Mouse (Mus musculus) forebrain, embryonic 14.5 days (tissue): Measurements from ENCODE around the gene Mrgprd. TPM values are rescaled to one million over a fixed set of nuclear protein-coding genes. Genes with fewer than 3 reads are reported as not detected.
A peak's percentile ranks its signal among the peaks of the same experiment; 100 is the strongest.

Experiments
- ATAC-seq: fragments of 200-750 bp; cut with Nextera tagmentation; 2 replicates; pipeline ENCODE4 v1.8.0; 2017; ENCODE audit warnings: mild to moderate bottlenecking, moderate library complexity
- DNase-seq: peaks from one replicate; pipeline ENCODE4 v3.0.0-alpha.2; 2015; ENCODE audit warnings: low spot score
- H3K27ac ChIP-seq: fragments of 300-500 bp; sonication (generic); 2 replicates; pipeline ENCODE4 v1.5.1; 2014; ENCODE audit warnings: low read depth, mild to moderate bottlenecking, control low read depth, low read length, moderate library complexity
- H3K27me3 ChIP-seq: fragments of 300-500 bp; sonication (generic); replicated peaks from 2 replicates; pipeline ENCODE4 v1.6.1; 2014; ENCODE audit warnings: low read length, control low read depth, mixed read lengths; ENCODE audit not compliant: control insufficient read depth, insufficient read depth
- H3K36me3 ChIP-seq: fragments of 300-500 bp; sonication (generic); 2 replicates; pipeline ENCODE4 v1.6.1; 2014; ENCODE audit warnings: low read length, control low read depth; ENCODE audit not compliant: control insufficient read depth, insufficient read depth
- H3K4me1 ChIP-seq: fragments of 300-500 bp; sonication (generic); 2 replicates; pipeline ENCODE4 v1.6.1; 2014; ENCODE audit warnings: antibody characterized with exemption, low read length, control low read depth; ENCODE audit not compliant: control insufficient read depth, insufficient read depth
- H3K4me2 ChIP-seq: fragments of 300-500 bp; sonication (generic); 2 replicates; pipeline ENCODE4 v1.6.1; 2014; ENCODE audit warnings: mild to moderate bottlenecking, control low read depth, low read length
- H3K4me3 ChIP-seq: fragments of 300-500 bp; sonication (generic); 2 replicates; pipeline ENCODE4 v1.5.1; 2014; ENCODE audit warnings: low read depth, low read length, control low read depth
- H3K9ac ChIP-seq: fragments of 300-500 bp; sonication (generic); 2 replicates; pipeline ENCODE4 v1.6.1; 2014; ENCODE audit warnings: mild to moderate bottlenecking, low read length, control low read depth, moderate library complexity
- H3K9me3 ChIP-seq: fragments of 300-500 bp; sonication (generic); replicated peaks from 2 replicates; pipeline ENCODE4 v1.6.1; 2016; ENCODE audit warnings: low read length, control low read depth, mixed read lengths; ENCODE audit not compliant: control insufficient read depth
- WGBS: fragments of 180-500 bp; shearing (Covaris S2); extraction: QIAGEN DNeasy Blood & Tissue Kit; methylation state at CpG from one replicate; pipeline ENCODE4 v1.1.7; 2014; 5-methylcytosine and 5-hydroxymethylcytosine counted together
- polyA plus RNA-seq: library from polyadenylated mRNA; unstranded; fragments of >200 nt; fragmentation: Nextera tagmentation; extraction: Ambion mirVana; gene quantifications from 2 replicates; pipeline ENCODE4 v1.2.1, GENCODE M21; 2014

Gene Mrgprd
- polyA plus RNA-seq, 1 experiment from 2014 or later = not detected

- ATAC-seq = no peak
- Histone ChIP-seq H3K36me3 (no peaks in the 10 kb centered on the region), H3K4me3 (no peak within 1 kb of the TSS), H3K4me1 (no peaks in the 10 kb centered on the region), H3K9ac (no peak within 1 kb of the TSS), H3K4me2 (no peak within 1 kb of the TSS), H3K27ac (no peak within 1 kb of the TSS), H3K27me3 (no peaks in the 10 kb centered on the region), H3K9me3 (no peaks in the 10 kb centered on the region)
- DNase-seq = no peak
- 37% methylated on average over 13 of the region's 13 CpGs for WGBS
Measured at GRCm38 (mm10) chr7:145300321-145301007, 14.2 kb upstream of the Mrgprd start, which contains the start of gene Mrgprf. Gene Mrgprf, plus strand, starts transcription at chr7:145300828.

GRCm38 (mm10) chr7:145301008-145301340 is 13.7 kb upstream of the Mrgprd start:
- no peaks in the 10 kb centered on the region for H3K36me3 ChIP-seq
- H3K9me3 ChIP-seq = no peaks in the 10 kb centered on the region
- DNase-seq (no peak), ATAC-seq (no peak)
- H3K27ac ChIP-seq = no peak overlapping the region
- H3K4me1 ChIP-seq = no peaks in the 10 kb centered on the region
- no peak overlapping the region for H3K9ac ChIP-seq
- no peaks in the 10 kb centered on the region for H3K27me3 ChIP-seq
- no peak overlapping the region for H3K4me3 ChIP-seq
- H3K4me2 ChIP-seq = no peak overlapping the region

GRCm38 (mm10) chr7:145301341-145302005 is 13.2 kb upstream of the Mrgprd start:
- Histone ChIP-seq H3K27ac (no peak overlapping the region), H3K9ac (no peak overlapping the region), H3K36me3 (no peaks in the 10 kb centered on the region), H3K4me3 (no peak overlapping the region), H3K27me3 (no peaks in the 10 kb centered on the region), H3K4me2 (no peak overlapping the region), H3K9me3 (no peaks in the 10 kb centered on the region), H3K4me1 (no peaks in the 10 kb centered on the region)
- ATAC-seq (no peak), DNase-seq (no peak)
- WGBS = 91% methylated on average over 6 of the region's 6 CpGs

- DNase-seq (peak; percentile 65), ATAC-seq (peak; percentile 88)
- H3K9ac ChIP-seq = peak overlapping the region; percentile 18
- H3K27me3 ChIP-seq = no peaks in the 10 kb centered on the region
- peak overlapping the region; percentile 1; the same call in 1 of the 2 replicates for H3K4me3 ChIP-seq
- no peaks in the 10 kb centered on the region for H3K9me3 ChIP-seq
- peak overlapping the region; percentile 44 for H3K4me2 ChIP-seq
- H3K27ac ChIP-seq = no peak overlapping the region
- H3K4me1 ChIP-seq = no peaks in the 10 kb centered on the region
- 7% methylated on average over 20 of the region's 20 CpGs for WGBS
- no peaks in the 10 kb centered on the region for H3K36me3 ChIP-seq
Measured at GRCm38 (mm10) chr7:145302488-145303285, 11.9 kb upstream of the Mrgprd start.

- WGBS = 87% methylated on average over 2 of the region's 2 CpGs
- Histone ChIP-seq H3K36me3 (no peaks in the 10 kb centered on the region), H3K4me1 (no peaks in the 10 kb centered on the region), H3K9ac (no peak overlapping the region), H3K4me2 (no peak overlapping the region), H3K4me3 (no peak overlapping the region), H3K9me3 (no peaks in the 10 kb centered on the region), H3K27me3 (no peaks in the 10 kb centered on the region), H3K27ac (no peak overlapping the region)
- ATAC-seq (no peak), DNase-seq (no peak)
Measured at GRCm38 (mm10) chr7:145304153-145304552, 10.5 kb upstream of the Mrgprd start.

- H3K4me3 ChIP-seq = no peak overlapping the region
- no peak overlapping the region for H3K4me2 ChIP-seq
- H3K9me3 ChIP-seq = no peaks in the 10 kb centered on the region
- H3K4me1 ChIP-seq = no peaks in the 10 kb centered on the region
- no peaks in the 10 kb centered on the region for H3K27me3 ChIP-seq
- DNase-seq (no peak), ATAC-seq (no peak)
- no peak overlapping the region for H3K27ac ChIP-seq
- 89% methylated on average over 10 of the region's 10 CpGs for WGBS
- no peaks in the 10 kb centered on the region for H3K36me3 ChIP-seq
- H3K9ac ChIP-seq = no peak overlapping the region
Measured at GRCm38 (mm10) chr7:145307636-145308035, 7.0 kb upstream of the Mrgprd start.

GRCm38 (mm10) chr7:145308061-145308675 is 6.5 kb upstream of the Mrgprd start:
- H3K27me3 ChIP-seq = no peaks in the 10 kb centered on the region
- H3K4me2 ChIP-seq = no peak overlapping the region
- ATAC-seq = no peak

GRCm38 (mm10) chr7:145308866-145309265 is 5.8 kb upstream of the Mrgprd start:
- Histone ChIP-seq H3K4me1 (no peaks in the 10 kb centered on the region), H3K4me3 (no peak overlapping the region), H3K4me2 (no peak overlapping the region), H3K36me3 (no peaks in the 10 kb centered on the region), H3K27me3 (no peaks in the 10 kb centered on the region), H3K9ac (no peak overlapping the region), H3K9me3 (no peaks in the 10 kb centered on the region), H3K27ac (no peak overlapping the region)
- 75% methylated on average over 4 of the region's 4 CpGs for WGBS
- ATAC-seq (no peak), DNase-seq (no peak)

More at GRCm38 (mm10) chr7:145308061-145308675, 6.5 kb upstream of the Mrgprd start:
- Histone ChIP-seq H3K36me3 (no peaks in the 10 kb centered on the region), H3K4me3 (no peak overlapping the region), H3K9ac (no peak overlapping the region), H3K27ac (no peak overlapping the region), H3K4me1 (no peaks in the 10 kb centered on the region), H3K9me3 (no peaks in the 10 kb centered on the region)
- DNase-seq = no peak
- 86% methylated on average over 30 of the region's 30 CpGs for WGBS
